Mouse (Mus musculus): ENCODE results near the gene Itih5.

DNA sequence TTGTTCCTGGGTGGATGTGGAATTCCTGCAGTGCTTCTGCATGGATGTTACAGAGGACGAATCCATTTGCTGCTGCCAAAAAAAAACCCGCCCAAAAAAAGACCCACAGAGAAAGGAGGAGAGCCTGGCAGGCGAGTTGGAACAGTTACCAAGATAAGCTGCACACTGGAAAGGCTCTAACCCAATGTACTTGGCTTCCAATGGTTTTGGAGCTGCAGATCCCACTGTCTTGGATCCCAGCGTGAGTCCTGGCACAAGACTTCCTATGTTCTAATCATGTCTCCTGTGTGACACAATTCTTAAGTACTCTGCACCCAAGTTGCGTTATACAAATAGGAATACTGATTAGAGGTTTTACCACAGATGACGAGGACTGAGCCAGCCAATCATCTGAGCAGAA is 78.6 kb downstream of the Itih5 start:
- no peak for TF ChIP-seq CHD1 (IDR thresholded peaks at IDR 0.05; ENCODE audit: low read depth, low read length)
- TF ChIP-seq ZC3H11A (IDR thresholded peaks at IDR 0.05; ENCODE audit: low read depth, low read length) = no peak
- TF ChIP-seq GATA1 (IDR thresholded peaks at IDR 0.05; ENCODE audit: low read depth, low read length) = no peak
- TF ChIP-seq ETS1 (IDR thresholded peaks at IDR 0.05; ENCODE audit: low read depth, low read length) = no peak
- TF ChIP-seq MAFK (IDR thresholded peaks at IDR 0.05; ENCODE audit: borderline replicate concordance, low read depth, low read length) = no peak
- no peak for TF ChIP-seq SIN3A (IDR thresholded peaks at IDR 0.05; ENCODE audit: low read length)
- no peak for TF ChIP-seq NELFE (IDR thresholded peaks at IDR 0.05; ENCODE audit: low read depth, low read length)
- no peak for TF ChIP-seq RCOR1 (IDR thresholded peaks at IDR 0.05; ENCODE audit: low read depth, low read length)
- TF ChIP-seq USF1 (IDR thresholded peaks at IDR 0.05; ENCODE audit: low read depth, low read length) = no peak
- TF ChIP-seq CTCF (IDR thresholded peaks at IDR 0.05 in 2 of 3, conservative IDR thresholded peaks at IDR 0.05 in 1 of 3; ENCODE audit: control insufficient read depth in 1 of 3, insufficient read depth in 1 of 3, low read depth in 2 of 3, low read length in 3 of 3, poor library complexity in 1 of 3, severe bottlenecking in 1 of 3) = no peak
- no peak for TF ChIP-seq E2F4 (IDR thresholded peaks at IDR 0.05; ENCODE audit: borderline replicate concordance, low read depth, low read length)
- TF ChIP-seq EP300 (IDR thresholded peaks at IDR 0.05; ENCODE audit: low read depth in 1 of 2, low read length in 2 of 2) = no peak
- TF ChIP-seq POLR2A (IDR thresholded peaks at IDR 0.05; ENCODE audit: control insufficient read depth in 1 of 2, insufficient read depth in 1 of 2, low read depth in 1 of 2, low read length in 2 of 2, poor library complexity in 1 of 2) = no peak
